Mouse (Mus musculus): ENCODE results near the gene Muc3.

DNA sequence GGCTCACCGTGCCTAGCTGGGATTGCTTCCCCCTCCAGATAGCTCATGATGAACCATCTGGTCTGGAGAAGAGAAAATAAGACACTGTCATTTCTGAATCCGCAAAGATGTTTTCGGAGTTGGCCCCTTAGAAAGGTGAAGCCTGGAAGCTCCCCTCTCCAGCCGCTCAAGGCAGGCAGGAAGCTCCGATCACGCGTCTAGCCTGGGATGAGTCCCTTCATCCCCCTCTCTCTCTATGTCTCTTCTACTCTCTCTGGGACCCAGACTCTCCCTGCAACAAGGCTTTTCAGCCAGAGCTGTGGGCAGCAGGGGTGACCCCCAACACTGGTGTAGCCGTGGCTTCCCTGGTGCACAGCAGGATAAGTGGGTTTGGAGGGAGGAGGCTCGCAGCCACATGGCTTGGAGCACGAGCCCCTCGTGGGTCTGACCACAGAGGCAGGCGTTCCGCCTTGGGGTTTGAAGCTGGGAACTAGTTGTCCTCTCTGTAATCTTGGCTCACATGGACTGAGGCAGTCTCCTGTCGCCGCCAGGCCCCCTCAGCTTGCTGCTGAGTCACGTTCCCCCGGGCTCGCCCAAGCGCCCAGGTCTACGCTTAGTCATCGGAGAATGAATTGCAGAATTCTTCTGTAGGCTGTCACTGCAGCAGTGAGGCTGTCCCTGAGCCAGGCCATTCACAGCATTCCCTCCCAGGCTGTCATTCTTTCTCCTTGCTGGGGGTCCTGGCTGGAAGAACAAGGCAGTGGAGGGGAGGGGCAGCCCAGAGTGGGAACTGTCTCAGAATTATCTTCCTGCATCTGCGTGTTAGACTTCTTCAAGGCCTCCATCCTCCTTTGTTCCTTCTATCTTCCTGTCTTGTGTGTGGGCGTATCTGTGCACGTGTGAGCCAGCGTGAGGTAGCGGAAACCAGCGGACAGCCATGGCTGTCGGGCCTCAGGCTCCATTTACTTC is 46.3 kb downstream of the Muc3 start:
- TF ChIP-seq EP300 (IDR thresholded peaks at IDR 0.05; ENCODE audit: low read depth in 1 of 2, low read length in 2 of 2): peak; percentile 72 to 74
- no peak for TF ChIP-seq CHD2 (IDR thresholded peaks at IDR 0.05; ENCODE audit: low read length)
- TF ChIP-seq CTCF (IDR thresholded peaks at IDR 0.05 in 2 of 3, conservative IDR thresholded peaks at IDR 0.05 in 1 of 3; ENCODE audit: control insufficient read depth in 1 of 3, insufficient read depth in 1 of 3, low read depth in 2 of 3, low read length in 3 of 3, poor library complexity in 1 of 3, severe bottlenecking in 1 of 3): no peak
- no peak for TF ChIP-seq ZC3H11A (IDR thresholded peaks at IDR 0.05; ENCODE audit: low read depth, low read length)
- no peak for TF ChIP-seq UBTF (IDR thresholded peaks at IDR 0.05; ENCODE audit: borderline replicate concordance, insufficient read depth, low read depth, low read length)
- 0 out of 4 replicates have a peak, but pooled peaks of 1 of the 2 experiments have one; percentile 39 for TF ChIP-seq USF2 (IDR thresholded peaks at IDR 0.05; ENCODE audit: borderline replicate concordance in 1 of 2, insufficient read depth in 1 of 2, low read depth in 1 of 2, low read length in 2 of 2)
- TF ChIP-seq TBP (IDR thresholded peaks at IDR 0.05; ENCODE audit: low read depth, low read length): peak; percentile 72
- peak; percentile 23 to 86; a peak in 3 of 4 replicates for TF ChIP-seq POLR2A (IDR thresholded peaks at IDR 0.05; ENCODE audit: control insufficient read depth in 1 of 2, insufficient read depth in 1 of 2, low read depth in 1 of 2, low read length in 2 of 2, poor library complexity in 1 of 2)

Data from MEL (cell line).